Comparison of ENCODE assay signal across 25 mouse cellular contexts in genomic region chr12:35013950-35014349, GRCm38 (mm10). TPM values are rescaled to one million over a fixed set of nuclear protein-coding genes. Genes with fewer than 3 reads are reported as not detected.
"Had no signal": no experiment of that assay in that cellular context is flagged by ENCODE, and none has a peak within 500 bp of the region (broad histone marks: within the 10 kb centered on the region; RNA-seq: fewer than 3 reads in every experiment).

No protein-coding gene starts in this region.

- DNase-seq: lung, adult 18-20 months; lung, embryonic 14.5 days; lung, postnatal 10 days; lung, postnatal 4 days; midbrain, embryonic 14.5 days; retina, postnatal 1 day; right cerebral cortex, adult 18-20 months; right cerebral cortex, postnatal 25 days; right cerebral cortex, postnatal 4 days; thymus, adult 2 months; thymus, postnatal 25 days; thymus, postnatal 4 days had no signal

- H3K4me2 ChIP-seq: lung, embryonic 14.5 days; midbrain, embryonic 12.5 days; neural tube, embryonic 12.5 days; stomach, embryonic 15.5 days had no signal

- H3K27ac ChIP-seq: midbrain, embryonic 12.5 days; neural tube, embryonic 12.5 days; stomach, embryonic 15.5 days; stomach, postnatal 0 days had no signal

- H3K4me1 ChIP-seq: stomach, embryonic 15.5 days had no signal

- H3K9me3 ChIP-seq: megakaryocyte, embryonic 14.5 days; midbrain, embryonic 12.5 days; neural tube, embryonic 12.5 days; stomach, embryonic 15.5 days had no signal

- ATAC-seq: midbrain, embryonic 16.5 days had no signal

- H3K4me3 ChIP-seq: megakaryocyte, embryonic 14.5 days; midbrain, embryonic 12.5 days; neural tube, embryonic 12.5 days; stomach, embryonic 15.5 days had no signal

- H3K9ac ChIP-seq: lung, embryonic 14.5 days; midbrain, embryonic 12.5 days; neural tube, embryonic 12.5 days; stomach, embryonic 15.5 days had no signal

- H3K27me3 ChIP-seq: megakaryocyte, embryonic 14.5 days; neural tube, embryonic 12.5 days; stomach, embryonic 15.5 days had no signal

- H3K36me3 ChIP-seq: midbrain, embryonic 12.5 days; neural tube, embryonic 12.5 days; stomach, embryonic 15.5 days had no signal

RNA-seq across cellular contexts. Expression of gene Prps1l1, which starts 29.4 kb away (rescaled TPM):
- total RNA-seq: monocyte, adult 5-6 weeks had no signal
- polyA plus RNA-seq: liver, embryonic 16.5 days; lung, embryonic 14.5 days; lung, embryonic 16.5 days; midbrain, embryonic 12.5 days; midbrain, embryonic 14.5 days; midbrain, embryonic 16.5 days; neural tube, embryonic 12.5 days; neural tube, embryonic 14.5 days; small intestine, adult 2 months; spleen, adult 2 months; stomach, embryonic 15.5 days; stomach, postnatal 0 days; thymus, adult 2 months; urinary bladder, adult 2 months had no signal
